Mouse (Mus musculus) forelimb bud, embryonic 11.5 days (tissue): ENCODE results near the gene Olfr166.
"Not testable (repeated sequence)": the region's sequence is repeated elsewhere in the genome, so short reads cannot be mapped to it uniquely, and the experiment has no call there.

Experiments used
- DNase-seq: peaks from one replicate; pipeline ENCODE4 v3.0.0-alpha.2; 2012; ENCODE audit warnings: low read depth, low spot score

Olfr166 gene

GRCm38 (mm10) chr16:19483394-19483793 lies at the start of gene Olfr166:
Olfr166 (plus strand) TSS chr16:19483694.
- no peak for DNase-seq

- not testable (repeated sequence) for DNase-seq
Observed at GRCm38 (mm10) chr16:19458741-19459140, 24.8 kb upstream of the Olfr166 start.

DNA sequence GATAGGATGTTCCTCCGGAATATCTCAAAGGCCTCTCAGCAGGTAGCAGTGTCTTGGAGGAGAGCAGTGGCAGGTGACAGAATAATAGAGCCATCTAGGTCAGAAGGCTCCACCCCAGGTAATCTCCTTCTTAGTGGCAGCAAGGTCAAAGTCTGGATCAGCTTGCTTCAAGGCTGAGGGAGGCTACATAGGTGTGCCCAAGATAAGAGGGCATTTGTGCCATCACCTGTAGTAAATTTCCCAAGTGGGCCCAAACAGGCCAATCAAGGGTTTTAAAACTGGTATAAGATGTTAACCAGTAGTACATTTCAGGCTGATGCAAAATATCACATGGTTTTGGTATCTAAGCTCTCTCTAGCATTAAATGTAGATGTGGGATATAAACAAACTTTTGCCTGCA lies 19.1 kb upstream of the Olfr166 start:
- no peak for DNase-seq

DNA sequence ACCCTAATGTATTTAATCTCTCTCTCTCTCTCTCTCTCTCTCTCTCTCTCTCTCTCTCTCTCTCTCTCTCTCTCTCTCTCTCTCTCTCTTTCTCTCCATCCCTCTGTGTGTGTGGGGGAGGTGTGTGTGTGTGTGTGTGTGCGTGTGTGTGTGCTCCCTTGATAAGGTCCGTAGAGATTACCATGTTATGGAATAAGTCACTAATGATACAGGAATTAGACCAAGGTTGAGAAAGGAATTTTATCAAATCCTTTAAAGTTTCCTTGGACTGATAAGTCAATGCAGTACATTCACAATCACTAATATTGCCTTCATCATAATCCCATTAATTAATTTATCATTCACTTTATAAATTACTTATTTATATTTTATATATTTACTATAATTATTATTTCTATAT lies 38.7 kb downstream of the Olfr166 start, which contains the start of gene Olfr167:
TSS of gene Olfr167 (minus strand) at position 101 of the 400 bp plus-strand sequence.
- DNase-seq, result no peak

GRCm38 (mm10) chr16:19535455-19535854 lies 52.0 kb downstream of the Olfr166 start, which contains the start of gene Olfr168:
Olfr168 (minus strand) TSS chr16:19535555.
- DNase-seq, result no peak
